Mouse (Mus musculus) natural killer cell, adult 2 months (primary cell): Measurements from ENCODE around the gene Fam19a2.

Experiments used
- DNase-seq, 2 experiments: peaks; one replicate each; pipeline ENCODE4 v3.0.0; 2022; ENCODE audit warnings: low spot score in 2 of 2

Fam19a2 gene

DNA sequence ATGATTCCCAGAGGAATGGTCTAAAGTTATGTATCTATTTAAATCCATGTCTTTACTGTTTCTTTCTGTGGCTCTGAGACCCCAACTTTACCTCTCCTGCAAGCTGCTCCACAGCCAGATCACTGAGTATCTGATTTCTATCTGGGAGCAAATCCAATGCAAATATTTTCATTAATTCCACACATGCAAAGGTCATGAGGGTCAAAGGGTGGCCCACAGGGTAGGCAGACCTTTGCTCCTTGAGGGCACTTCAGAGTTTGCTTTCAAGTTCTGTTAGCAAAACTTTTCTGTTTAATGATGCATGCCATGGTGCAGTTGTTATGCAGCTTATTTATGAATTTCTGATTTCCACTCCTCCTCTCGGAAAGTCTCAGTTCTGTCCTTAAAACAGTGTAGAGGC lies 303.9 kb downstream of the Fam19a2 start:
- DNase-seq: no peak

- DNase-seq: no peak
Observed at GRCm38 (mm10) chr10:123570616-123571188, 306.9 kb downstream of the Fam19a2 start.

DNA sequence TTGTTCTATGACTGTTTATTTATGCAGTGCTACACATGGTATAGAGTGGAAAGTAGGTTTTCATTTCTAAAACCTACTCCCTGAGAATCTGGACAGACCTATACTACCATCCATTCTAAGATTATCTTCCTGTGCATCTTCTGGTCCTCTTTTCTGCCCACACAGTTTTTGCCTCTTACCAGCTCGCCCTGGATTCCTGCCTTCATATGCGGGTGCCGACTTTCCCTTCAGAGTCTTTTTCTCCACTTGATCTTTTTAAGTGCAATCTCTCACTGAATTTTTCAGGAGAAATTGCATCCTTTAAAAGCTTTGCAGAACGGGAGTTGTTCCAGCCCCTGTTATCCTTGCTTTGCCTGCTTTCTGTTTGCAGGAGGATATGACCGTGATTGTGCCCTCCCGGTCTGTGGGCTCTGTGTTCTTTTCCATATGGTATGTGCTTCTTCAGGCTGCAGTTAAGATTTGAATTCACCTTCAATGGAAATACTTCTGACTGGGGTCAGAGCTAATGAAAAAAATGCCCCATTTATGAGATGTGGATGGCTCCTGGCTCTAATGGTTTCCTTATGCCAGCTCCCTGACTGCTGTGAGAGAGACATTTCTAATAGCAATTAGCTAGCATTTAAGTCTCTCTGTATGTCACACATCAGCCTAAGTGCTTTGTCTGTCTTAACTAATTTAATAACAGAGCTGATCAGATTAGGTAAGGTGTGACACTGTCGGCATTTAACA lies 308.7 kb downstream of the Fam19a2 start:
- no peak for DNase-seq

- DNase-seq: no peak
Observed at GRCm38 (mm10) chr10:123577823-123578222, 314.0 kb downstream of the Fam19a2 start.

- no peak for DNase-seq
Observed at GRCm38 (mm10) chr10:123579012-123579411, 315.2 kb downstream of the Fam19a2 start.

DNA sequence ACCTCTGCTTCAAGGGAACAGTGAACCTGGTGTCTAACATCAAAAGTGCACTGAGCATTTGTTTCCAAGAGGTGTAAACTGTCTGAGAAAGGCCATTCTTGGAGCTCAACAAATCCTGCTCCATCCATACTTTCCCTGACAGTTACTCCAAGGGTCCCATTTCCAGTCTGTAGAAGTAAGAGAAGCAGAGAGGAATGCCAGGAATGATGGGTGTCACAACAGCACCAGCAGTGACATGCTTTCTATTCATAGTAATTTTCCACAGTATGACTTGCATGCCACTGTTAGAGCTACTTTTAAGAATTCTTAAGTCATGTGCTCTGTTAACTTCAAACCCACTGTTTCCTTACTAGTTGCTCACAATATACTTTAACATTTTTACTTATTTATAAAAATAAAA lies 331.2 kb downstream of the Fam19a2 start:
- no peak for DNase-seq

GRCm38 (mm10) chr10:123597059-123597458 lies 333.3 kb downstream of the Fam19a2 start:
- DNase-seq: no peak

- DNase-seq: no peak
Observed at GRCm38 (mm10) chr10:123605671-123606070, 341.9 kb downstream of the Fam19a2 start.

GRCm38 (mm10) chr10:123626691-123627090 lies 362.9 kb downstream of the Fam19a2 start:
- no peak for DNase-seq

DNA sequence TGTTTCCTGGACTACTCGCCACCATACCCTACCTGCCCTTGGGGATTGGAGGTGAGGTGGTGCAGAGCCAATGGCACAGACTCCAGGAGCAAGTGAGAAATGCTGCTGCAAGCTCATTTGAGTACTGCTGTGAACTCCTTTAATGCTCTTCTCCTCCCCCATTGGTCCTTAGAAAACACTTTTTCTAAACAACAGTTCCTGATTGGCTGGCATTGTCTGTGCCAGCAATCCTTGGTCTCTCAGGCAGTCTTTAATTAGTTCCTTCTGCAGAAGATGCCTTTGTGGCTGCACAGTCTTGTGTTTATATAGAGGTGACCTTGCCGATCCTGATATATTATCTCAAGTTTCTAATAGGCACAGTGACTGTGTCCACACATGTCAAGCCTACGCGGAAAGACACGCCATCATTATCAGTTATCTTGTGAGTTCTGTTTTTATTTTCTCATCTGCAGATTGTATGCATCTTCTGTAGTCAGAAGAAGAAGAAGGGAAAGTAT lies 365.5 kb downstream of the Fam19a2 start:
- no peak for DNase-seq

- DNase-seq: no peak
Observed at GRCm38 (mm10) chr10:123632029-123632428, 368.2 kb downstream of the Fam19a2 start.

DNA sequence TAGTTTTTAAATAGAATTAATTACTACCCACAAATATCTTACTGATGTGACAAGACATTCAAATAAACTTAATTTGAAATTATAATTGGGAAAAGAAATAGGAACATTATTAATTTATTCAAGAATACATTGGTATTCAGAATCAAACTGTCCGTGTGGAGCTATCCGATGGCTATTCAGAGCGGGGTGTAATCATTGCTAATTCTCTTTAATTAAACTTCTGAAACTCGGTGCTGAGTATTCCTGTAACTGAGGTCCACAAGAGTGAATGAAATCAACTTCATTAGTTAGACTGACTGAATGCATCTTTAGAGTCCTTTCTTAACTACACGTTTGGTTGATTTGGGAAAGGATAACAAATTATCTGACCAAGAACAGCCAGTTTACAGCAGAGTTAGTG lies 372.9 kb downstream of the Fam19a2 start:
- no peak for DNase-seq

DNA sequence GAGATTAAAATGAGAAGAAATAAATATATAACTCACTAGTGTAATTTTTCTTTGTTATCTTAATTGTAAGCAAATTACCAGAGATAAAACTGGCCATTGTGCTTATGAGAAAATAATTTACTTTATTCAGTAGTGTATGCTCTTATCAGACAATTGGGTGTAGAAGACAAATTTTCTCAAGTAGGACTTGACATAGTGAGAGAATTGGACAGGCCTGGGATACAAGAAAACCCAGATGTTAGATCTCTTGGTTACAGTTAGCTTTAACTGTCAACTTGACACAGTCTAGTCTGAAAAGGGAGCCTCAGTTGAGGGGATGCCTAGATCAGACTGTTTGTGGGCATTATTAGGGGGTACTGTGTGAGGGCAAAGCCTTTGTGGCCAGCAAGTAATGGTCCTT lies 373.7 kb downstream of the Fam19a2 start:
- DNase-seq: no peak

DNA sequence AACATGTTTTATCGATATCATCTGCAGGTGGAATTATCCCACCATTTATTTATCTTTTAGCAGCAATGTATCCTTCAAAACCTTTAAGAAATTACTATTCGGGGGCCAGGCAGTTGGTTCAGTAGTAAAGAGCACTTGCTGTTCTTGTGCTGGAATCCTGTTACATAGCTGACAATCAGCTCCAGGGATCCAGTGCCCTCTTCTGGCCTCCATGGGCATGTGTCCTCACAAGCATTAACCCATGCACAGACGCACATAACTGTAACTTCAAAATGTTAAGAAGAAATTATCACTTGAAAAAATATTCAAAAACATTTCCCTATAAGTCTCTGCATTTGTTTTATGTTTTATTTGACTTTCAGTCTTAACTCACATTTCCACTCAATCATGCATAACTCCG lies 381.8 kb downstream of the Fam19a2 start:
- no peak for DNase-seq

DNA sequence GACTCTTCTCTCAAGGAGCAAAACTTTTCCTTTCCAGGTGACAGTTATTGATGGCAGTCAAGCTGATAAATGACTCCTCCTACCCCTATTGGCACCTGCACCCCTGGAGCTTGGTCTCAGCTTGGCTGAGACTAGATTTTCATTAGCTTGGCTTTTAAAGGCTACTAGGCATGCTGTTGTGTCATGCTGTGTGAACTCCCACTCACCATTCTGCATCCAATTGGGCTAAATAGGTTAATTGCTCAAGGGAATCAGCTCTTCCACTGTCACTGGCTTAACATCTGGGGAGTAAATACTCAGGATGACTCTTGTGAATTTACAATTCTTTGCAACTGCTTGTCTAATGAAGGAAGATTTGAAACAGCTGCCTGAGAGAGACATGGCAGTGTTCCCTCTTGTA lies 407.4 kb downstream of the Fam19a2 start:
- DNase-seq: no peak

DNA sequence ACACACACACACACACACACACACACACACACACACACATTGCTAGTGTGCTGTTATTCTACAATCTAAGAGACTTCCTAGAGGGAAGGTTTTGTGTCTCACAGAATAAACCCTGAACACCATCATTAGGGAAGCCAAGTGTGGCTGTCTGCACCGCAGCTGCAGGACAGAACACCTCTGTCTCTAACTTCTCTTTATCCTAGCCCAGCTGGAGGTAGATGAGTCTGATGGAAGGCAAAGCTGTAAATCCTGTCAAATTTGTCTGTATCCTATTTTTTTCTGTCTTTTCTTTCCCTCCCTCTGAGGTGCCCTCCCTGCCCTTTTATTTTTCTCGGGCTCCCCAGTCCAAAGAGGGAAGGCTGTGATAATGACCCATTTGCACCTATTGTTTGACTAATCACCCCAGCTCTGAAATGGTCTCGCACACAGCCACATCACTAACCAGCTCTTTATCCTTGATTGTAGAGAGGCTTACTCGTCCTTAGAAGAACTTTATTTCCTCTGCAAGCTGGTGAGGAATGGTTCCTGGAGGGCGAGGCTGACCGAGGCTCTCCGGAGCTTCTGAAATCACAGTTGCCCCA lies 414.6 kb downstream of the Fam19a2 start:
- no peak for DNase-seq

DNA sequence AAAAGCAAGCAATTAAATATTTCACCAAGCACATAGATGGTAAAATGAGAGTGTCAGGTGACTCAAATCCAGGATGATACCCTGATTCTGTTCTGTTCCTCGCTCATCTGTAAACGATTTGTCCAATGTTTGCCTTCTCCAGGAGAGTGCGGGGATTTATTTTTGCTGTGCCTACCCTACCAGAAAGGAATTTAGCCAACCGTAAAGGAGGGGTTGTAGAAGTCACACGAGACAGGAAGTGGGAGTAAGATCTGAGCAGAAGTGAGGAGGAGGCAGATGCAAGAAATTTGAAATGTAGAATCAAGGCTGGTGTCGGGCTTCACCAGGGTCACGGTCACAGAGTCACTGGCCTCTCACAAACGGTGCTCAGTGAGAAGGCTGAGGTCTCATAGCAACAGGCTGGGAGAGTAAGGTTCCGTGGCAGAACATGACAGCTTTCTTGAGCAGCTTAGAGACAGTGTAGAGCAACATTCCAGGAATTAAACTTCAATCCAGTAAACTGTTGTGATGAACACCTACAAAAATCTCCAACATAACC lies 419.0 kb downstream of the Fam19a2 start:
- DNase-seq: no peak

GRCm38 (mm10) chr10:123692186-123692925 lies 428.6 kb downstream of the Fam19a2 start:
- DNase-seq: no peak

GRCm38 (mm10) chr10:123692926-123693224 lies 429.1 kb downstream of the Fam19a2 start:
- no peak for DNase-seq

DNA sequence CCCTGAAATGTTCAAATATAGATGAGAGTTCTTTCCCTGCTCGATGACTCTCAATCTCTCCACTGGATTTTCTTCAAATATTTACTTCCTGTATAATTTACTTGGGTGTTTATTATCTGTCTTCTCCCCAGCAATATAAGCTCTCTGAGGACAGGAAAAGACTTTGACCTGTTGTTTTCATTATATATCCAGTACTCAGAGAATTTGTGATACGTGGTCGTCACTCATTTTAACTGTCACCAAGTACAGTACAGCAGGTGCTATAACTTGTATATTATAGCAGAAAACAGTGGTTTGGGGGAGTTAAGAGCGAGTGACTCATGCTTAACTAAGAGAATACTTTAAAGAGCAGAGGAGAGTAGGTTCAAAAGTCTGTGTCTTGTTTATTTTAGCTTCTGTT lies 438.8 kb downstream of the Fam19a2 start:
- no peak for DNase-seq

DNA sequence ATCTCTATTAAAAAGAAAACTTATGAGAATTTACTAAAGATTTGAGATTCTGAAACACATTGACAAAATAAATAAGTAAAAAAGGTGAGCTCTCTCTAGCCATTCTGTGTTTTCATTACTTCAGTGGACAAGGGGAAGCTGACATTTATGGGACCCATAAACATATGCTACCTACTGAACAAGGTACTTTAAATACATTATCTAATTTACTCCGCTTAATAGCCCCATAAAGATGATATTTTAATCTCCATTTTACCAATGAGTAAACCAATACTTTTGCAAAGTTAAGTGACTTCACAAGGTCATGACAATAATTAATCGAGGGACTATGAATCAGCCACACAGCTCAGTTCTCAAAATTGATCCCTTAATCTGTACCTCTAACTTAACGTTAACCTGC lies 443.2 kb downstream of the Fam19a2 start:
- no peak for DNase-seq

- DNase-seq: no peak
Observed at GRCm38 (mm10) chr10:123710738-123711137, 446.9 kb downstream of the Fam19a2 start.
